Mouse (Mus musculus) adrenal gland, postnatal 14 days (tissue): ENCODE data around the gene Fem1a. TPM values are rescaled to one million over a fixed set of nuclear protein-coding genes. Genes with fewer than 3 reads are reported as not detected.

Experiments
- DNase-seq: peaks from one replicate; pipeline ENCODE4 v3.0.0; 2021; ENCODE audit warnings: mixed read lengths
- long read RNA-seq, 2 experiments: library from polyadenylated mRNA; stranded (forward); transcript quantifications; one replicate each; pipeline ENCODE4 v2.0.0; 2021
- total RNA-seq: library from RNA; stranded (reverse); gene quantifications from 2 replicates; pipeline ENCODE4 v1.2.3, GENCODE M21; 2021

The Fem1a gene
- 27.1 and 29.5 TPM in 2 replicates for total RNA-seq
- long read RNA-seq, experiment 1, full-length matches to known transcripts = 29 of 29 reads
- long read RNA-seq, experiment 1, partial matches to known transcripts = 0 of 29 reads
- long read RNA-seq, experiment 1, other reads (novel, unspliced or antisense) = 0 of 29 reads
- long read RNA-seq, experiment 2, full-length matches to known transcripts = 29 of 29 reads
- long read RNA-seq, experiment 2, partial matches to known transcripts = 0 of 29 reads
- long read RNA-seq, experiment 2, other reads (novel, unspliced or antisense) = 0 of 29 reads

GRCm38 (mm10) chr17:56256239-56256881, at the start of gene Fem1a:
Fem1a (plus strand) TSS chr17:56256810.
- peak; percentile 94 for DNase-seq

GRCm38 (mm10) chr17:56206986-56207674, 49.5 kb upstream of the Fem1a start:
- peak; percentile 3 for DNase-seq

GRCm38 (mm10) chr17:56207963-56208530, 48.6 kb upstream of the Fem1a start:
- peak; percentile 30 for DNase-seq

GRCm38 (mm10) chr17:56208821-56209220, 47.8 kb upstream of the Fem1a start:
- DNase-seq = peak; percentile 50

- DNase-seq = no peak
These were observed 45.5 kb upstream of the Fem1a start for GRCm38 (mm10) chr17:56211090-56211489.

- DNase-seq = no peak
These were observed 43.9 kb upstream of the Fem1a start for GRCm38 (mm10) chr17:56212676-56213075.

GRCm38 (mm10) chr17:56214229-56214628, 42.4 kb upstream of the Fem1a start:
- DNase-seq = no peak

- DNase-seq = peak; percentile 77
These were observed 38.9 kb upstream of the Fem1a start for GRCm38 (mm10) chr17:56217670-56218069.

GRCm38 (mm10) chr17:56218377-56219191, 38.0 kb upstream of the Fem1a start, which contains the start of gene Dpp9:
Dpp9 (minus strand) TSS chr17:56218905.
- DNase-seq = peak; percentile 95

- no peak for DNase-seq
These were observed 37.4 kb upstream of the Fem1a start for GRCm38 (mm10) chr17:56219251-56219650.

- peak; percentile 72 for DNase-seq
These were observed 36.8 kb upstream of the Fem1a start for GRCm38 (mm10) chr17:56219805-56220204.

- no peak for DNase-seq
These were observed 31.7 kb upstream of the Fem1a start for GRCm38 (mm10) chr17:56224916-56225315.

GRCm38 (mm10) chr17:56226566-56226965, 30.0 kb upstream of the Fem1a start:
- DNase-seq = no peak

- no peak for DNase-seq
These were observed 26.7 kb upstream of the Fem1a start for GRCm38 (mm10) chr17:56229943-56230342.

- no peak for DNase-seq
These were observed 23.2 kb upstream of the Fem1a start for GRCm38 (mm10) chr17:56233389-56233788.

- peak; percentile 80 for DNase-seq
These were observed 22.7 kb upstream of the Fem1a start for GRCm38 (mm10) chr17:56233818-56234469.

GRCm38 (mm10) chr17:56241541-56242401, 14.8 kb upstream of the Fem1a start:
- peak; percentile 94 for DNase-seq

- no peak for DNase-seq
These were observed 11.0 kb upstream of the Fem1a start for GRCm38 (mm10) chr17:56245608-56246007.

- peak; percentile 82 for DNase-seq
These were observed 5.3 kb upstream of the Fem1a start for GRCm38 (mm10) chr17:56251136-56251829.

- no peak for DNase-seq
These were observed 1.9 kb upstream of the Fem1a start for GRCm38 (mm10) chr17:56254695-56255094.
